Mouse (Mus musculus): Measurements from ENCODE around the gene Tjp1. TPM values are rescaled to one million over a fixed set of nuclear protein-coding genes. Genes with fewer than 3 reads are reported as not detected.

Gene Tjp1
- polyA plus RNA-seq (2011; ENCODE audit: insufficient read depth, insufficient read length, low read depth, missing spikeins), result 209 TPM in 2 replicates

GRCm38 (mm10) chr7:65527071-65528007 lies at the start of gene Tjp1:
Gene Tjp1 (minus strand): TSS chr7:65527781.
- no peaks in the 10 kb centered on the region for H3K9me3 ChIP-seq (replicated peaks; ENCODE audit: control insufficient read depth, insufficient read depth, low read length, poor library complexity, severe bottlenecking)
- peaks cover 2% of the 10 kb centered on the region; the same call in 1 of the 2 replicates for H3K27me3 ChIP-seq (ENCODE audit: control insufficient read depth, insufficient read depth, low read length, poor library complexity, severe bottlenecking)
- peak within 1 kb of the TSS; percentile 87 for H3K9ac ChIP-seq (ENCODE audit: low read depth, poor library complexity, severe bottlenecking)
- no peak within 1 kb of the TSS for H3K27ac ChIP-seq (ENCODE audit: insufficient read depth, low read length)
- H3K4me3 ChIP-seq (ENCODE audit: low read depth, low read length), result peak within 1 kb of the TSS; percentile 79
- H3K36me3 ChIP-seq (ENCODE audit: control insufficient read depth, insufficient read depth, low read length, poor library complexity, severe bottlenecking), result no peaks in the 10 kb centered on the region
- TF ChIP-seq POLR2A (IDR thresholded peaks at IDR 0.05; ENCODE audit: insufficient read depth, low read length) (no peak), CTCF (IDR thresholded peaks at IDR 0.05; ENCODE audit: low read depth, low read length) (no peak), EP300 (IDR thresholded peaks at IDR 0.05; ENCODE audit: insufficient read depth, low read depth, low read length) (no peak)
- no peaks in the 10 kb centered on the region for H3K4me1 ChIP-seq (ENCODE audit: control insufficient read depth, insufficient read depth, low read length)

DNA sequence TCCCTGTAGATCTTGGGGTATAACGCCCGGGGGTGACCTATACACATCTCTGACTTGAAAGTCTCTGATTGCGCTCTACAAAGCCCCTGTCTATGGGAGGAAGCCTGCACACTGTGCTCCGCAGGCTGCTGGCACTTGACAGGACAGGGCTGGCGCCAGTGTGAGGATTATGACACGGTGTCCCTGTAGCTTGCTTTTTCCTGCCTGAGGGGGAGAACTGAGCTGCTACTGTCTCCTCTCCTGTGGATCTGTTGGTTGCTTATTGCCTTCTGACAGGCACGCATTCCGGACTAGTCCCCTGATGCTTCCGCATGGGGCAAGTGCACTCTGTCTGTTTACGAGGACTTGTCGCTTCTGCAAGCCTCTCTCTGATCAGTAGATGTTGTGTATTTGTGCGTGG lies 49.5 kb upstream of the Tjp1 start:
- Histone ChIP-seq H3K4me1 (ENCODE audit: control insufficient read depth, insufficient read depth, low read length) (no peaks in the 10 kb centered on the region), H3K4me3 (ENCODE audit: low read depth, low read length) (no peak overlapping the region), H3K27ac (ENCODE audit: insufficient read depth, low read length) (no peak overlapping the region), H3K9me3 (replicated peaks; ENCODE audit: control insufficient read depth, insufficient read depth, low read length, poor library complexity, severe bottlenecking) (no peaks in the 10 kb centered on the region), H3K36me3 (ENCODE audit: control insufficient read depth, insufficient read depth, low read length, poor library complexity, severe bottlenecking) (no peaks in the 10 kb centered on the region), H3K27me3 (ENCODE audit: control insufficient read depth, insufficient read depth, low read length, poor library complexity, severe bottlenecking) (no peaks in the 10 kb centered on the region), H3K9ac (ENCODE audit: low read depth, poor library complexity, severe bottlenecking) (no peak overlapping the region)
- TF ChIP-seq EP300 (IDR thresholded peaks at IDR 0.05; ENCODE audit: insufficient read depth, low read depth, low read length) (no peak), POLR2A (IDR thresholded peaks at IDR 0.05; ENCODE audit: insufficient read depth, low read length) (no peak), CTCF (IDR thresholded peaks at IDR 0.05; ENCODE audit: low read depth, low read length) (no peak)

- TF ChIP-seq POLR2A (IDR thresholded peaks at IDR 0.05; ENCODE audit: insufficient read depth, low read length) (no peak), CTCF (IDR thresholded peaks at IDR 0.05; ENCODE audit: low read depth, low read length) (no peak), EP300 (IDR thresholded peaks at IDR 0.05; ENCODE audit: insufficient read depth, low read depth, low read length) (no peak)
- Histone ChIP-seq H3K27ac (ENCODE audit: insufficient read depth, low read length) (no peak overlapping the region), H3K4me3 (ENCODE audit: low read depth, low read length) (no peak overlapping the region), H3K9me3 (replicated peaks; ENCODE audit: control insufficient read depth, insufficient read depth, low read length, poor library complexity, severe bottlenecking) (no peaks in the 10 kb centered on the region), H3K9ac (ENCODE audit: low read depth, poor library complexity, severe bottlenecking) (no peak overlapping the region), H3K27me3 (ENCODE audit: control insufficient read depth, insufficient read depth, low read length, poor library complexity, severe bottlenecking) (no peaks in the 10 kb centered on the region), H3K4me1 (ENCODE audit: control insufficient read depth, insufficient read depth, low read length) (no peaks in the 10 kb centered on the region), H3K36me3 (ENCODE audit: control insufficient read depth, insufficient read depth, low read length, poor library complexity, severe bottlenecking) (no peaks in the 10 kb centered on the region)
Measured at GRCm38 (mm10) chr7:65572731-65573130, 45.1 kb upstream of the Tjp1 start.

GRCm38 (mm10) chr7:65570691-65571090 lies 43.1 kb upstream of the Tjp1 start:
- no peaks in the 10 kb centered on the region for H3K36me3 ChIP-seq (ENCODE audit: control insufficient read depth, insufficient read depth, low read length, poor library complexity, severe bottlenecking)
- no peak overlapping the region for H3K9ac ChIP-seq (ENCODE audit: low read depth, poor library complexity, severe bottlenecking)

GRCm38 (mm10) chr7:65555996-65556395 lies 28.4 kb upstream of the Tjp1 start:
- TF ChIP-seq POLR2A (IDR thresholded peaks at IDR 0.05; ENCODE audit: insufficient read depth, low read length), result no peak
- TF ChIP-seq EP300 (IDR thresholded peaks at IDR 0.05; ENCODE audit: insufficient read depth, low read depth, low read length), result no peak
- no peak for TF ChIP-seq CTCF (IDR thresholded peaks at IDR 0.05; ENCODE audit: low read depth, low read length)
- Histone ChIP-seq H3K9ac (ENCODE audit: low read depth, poor library complexity, severe bottlenecking) (no peak overlapping the region), H3K36me3 (ENCODE audit: control insufficient read depth, insufficient read depth, low read length, poor library complexity, severe bottlenecking) (no peaks in the 10 kb centered on the region), H3K27me3 (ENCODE audit: control insufficient read depth, insufficient read depth, low read length, poor library complexity, severe bottlenecking) (no peaks in the 10 kb centered on the region), H3K9me3 (replicated peaks; ENCODE audit: control insufficient read depth, insufficient read depth, low read length, poor library complexity, severe bottlenecking) (no peaks in the 10 kb centered on the region), H3K27ac (ENCODE audit: insufficient read depth, low read length) (no peak overlapping the region), H3K4me1 (ENCODE audit: control insufficient read depth, insufficient read depth, low read length) (no peaks in the 10 kb centered on the region), H3K4me3 (ENCODE audit: low read depth, low read length) (no peak overlapping the region)

More at GRCm38 (mm10) chr7:65570691-65571090, 43.1 kb upstream of the Tjp1 start:
- H3K27me3 ChIP-seq (ENCODE audit: control insufficient read depth, insufficient read depth, low read length, poor library complexity, severe bottlenecking), result no peaks in the 10 kb centered on the region
- H3K4me1 ChIP-seq (ENCODE audit: control insufficient read depth, insufficient read depth, low read length), result no peaks in the 10 kb centered on the region
- no peak overlapping the region for H3K4me3 ChIP-seq (ENCODE audit: low read depth, low read length)
- no peaks in the 10 kb centered on the region for H3K9me3 ChIP-seq (replicated peaks; ENCODE audit: control insufficient read depth, insufficient read depth, low read length, poor library complexity, severe bottlenecking)
- no peak for TF ChIP-seq POLR2A (IDR thresholded peaks at IDR 0.05; ENCODE audit: insufficient read depth, low read length)
- TF ChIP-seq EP300 (IDR thresholded peaks at IDR 0.05; ENCODE audit: insufficient read depth, low read depth, low read length), result no peak
- TF ChIP-seq CTCF (IDR thresholded peaks at IDR 0.05; ENCODE audit: low read depth, low read length), result no peak
- no peak overlapping the region for H3K27ac ChIP-seq (ENCODE audit: insufficient read depth, low read length)

DNA sequence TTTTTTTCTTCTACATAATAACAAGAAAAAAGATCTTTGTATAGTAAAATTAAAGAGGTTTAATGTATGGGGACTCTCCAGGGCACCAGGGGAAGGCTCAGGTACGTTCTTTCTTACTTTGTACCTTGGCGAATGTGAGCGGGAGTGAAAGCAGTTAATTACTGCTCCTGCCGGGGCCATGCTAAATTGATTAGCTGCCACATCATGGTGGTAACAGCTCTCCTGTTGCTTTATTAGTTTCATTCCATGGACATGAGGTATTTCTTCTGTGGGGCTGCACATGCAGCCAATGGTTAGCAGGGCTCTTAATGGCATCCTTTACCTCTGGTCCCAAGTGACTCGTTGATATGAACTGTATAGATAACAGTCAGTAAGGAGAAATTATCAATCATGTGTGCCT lies 18.2 kb upstream of the Tjp1 start:
- no peak overlapping the region for H3K27ac ChIP-seq (ENCODE audit: insufficient read depth, low read length)

More for the DNA sequence above, 18.2 kb upstream of the Tjp1 start:
- H3K9me3 ChIP-seq (replicated peaks; ENCODE audit: control insufficient read depth, insufficient read depth, low read length, poor library complexity, severe bottlenecking), result no peaks in the 10 kb centered on the region
- H3K27me3 ChIP-seq (ENCODE audit: control insufficient read depth, insufficient read depth, low read length, poor library complexity, severe bottlenecking), result no peaks in the 10 kb centered on the region
- no peak for TF ChIP-seq EP300 (IDR thresholded peaks at IDR 0.05; ENCODE audit: insufficient read depth, low read depth, low read length)
- TF ChIP-seq POLR2A (IDR thresholded peaks at IDR 0.05; ENCODE audit: insufficient read depth, low read length), result no peak
- TF ChIP-seq CTCF (IDR thresholded peaks at IDR 0.05; ENCODE audit: low read depth, low read length), result no peak
- no peaks in the 10 kb centered on the region for H3K4me1 ChIP-seq (ENCODE audit: control insufficient read depth, insufficient read depth, low read length)
- no peaks in the 10 kb centered on the region for H3K36me3 ChIP-seq (ENCODE audit: control insufficient read depth, insufficient read depth, low read length, poor library complexity, severe bottlenecking)
- no peak overlapping the region for H3K9ac ChIP-seq (ENCODE audit: low read depth, poor library complexity, severe bottlenecking)
- no peak overlapping the region for H3K4me3 ChIP-seq (ENCODE audit: low read depth, low read length)
